Mouse (Mus musculus) liver, adult 2 months (tissue): ENCODE data around the gene Arfgef3. TPM values are rescaled to one million over a fixed set of nuclear protein-coding genes. Genes with fewer than 3 reads are reported as not detected.

Experiments used
- DNase-seq: peaks from one replicate; pipeline ENCODE4 v3.0.0-alpha.2; 2011; ENCODE audit warnings: low read depth, low spot score; ENCODE audit errors: extremely low read depth
- H3K27ac ChIP-seq: fragments of 200-500 bp; replicated peaks from 2 replicates; pipeline ENCODE4 v1.5.1; 2012; ENCODE audit warnings: low read depth, mild to moderate bottlenecking, control low read depth, inconsistent platforms, low read length; ENCODE audit not compliant: insufficient read depth
- H3K27me3 ChIP-seq: fragments of 200-500 bp; 2 replicates; pipeline ENCODE4 v1.6.1; 2012; ENCODE audit warnings: mild to moderate bottlenecking, moderate library complexity, low read length, inconsistent platforms; ENCODE audit not compliant: control insufficient read depth, insufficient read depth
- H3K36me3 ChIP-seq: fragments of 200-500 bp; 2 replicates; pipeline ENCODE4 v1.6.1; 2012; ENCODE audit warnings: low read length, inconsistent platforms; ENCODE audit not compliant: control insufficient read depth, insufficient read depth
- H3K4me1 ChIP-seq: fragments of 200-500 bp; 2 replicates; pipeline ENCODE4 v1.6.1; 2011; ENCODE audit warnings: low read length; ENCODE audit not compliant: control insufficient read depth, insufficient read depth
- H3K4me3 ChIP-seq: fragments of 200-500 bp; 2 replicates; pipeline ENCODE4 v1.5.1; 2011; ENCODE audit warnings: low read depth, mild to moderate bottlenecking, control low read depth, low read length, moderate library complexity; ENCODE audit not compliant: insufficient read depth
- H3K79me2 ChIP-seq: fragments of 200-500 bp; 2 replicates; pipeline ENCODE4 v1.6.1; 2012; ENCODE audit warnings: inconsistent platforms, mild to moderate bottlenecking, low read length, moderate library complexity; ENCODE audit not compliant: control insufficient read depth, insufficient read depth
- H3K9ac ChIP-seq: fragments of 200-500 bp; 2 replicates; pipeline ENCODE4 v1.6.1; 2012; ENCODE audit warnings: low read depth, mild to moderate bottlenecking, control low read depth, inconsistent platforms, low read length
- CTCF ChIP-seq: fragments of 200-500 bp; IDR thresholded peaks from 2 replicates; pipeline ENCODE4 v1.5.1; 2011; ENCODE audit warnings: low read depth, low read length, control low read depth
- POLR2A ChIP-seq: fragments of 200-500 bp; IDR thresholded peaks from 2 replicates; pipeline ENCODE4 v1.6.1; 2011; ENCODE audit warnings: low read length, control low read depth; ENCODE audit not compliant: insufficient read depth; ENCODE audit errors: extremely low read depth
- WGBS: fragments of 180-500 bp; shearing (Covaris S2); methylation state at CpG from one replicate; pipeline ENCODE4 v1.1.7; 2018; 5-methylcytosine and 5-hydroxymethylcytosine counted together
- polyA plus RNA-seq: library from polyadenylated mRNA; depleted of rRNA; stranded (reverse); fragments of >200 nt; gene quantifications from 2 replicates; pipeline ENCODE4 v1.2.3, GENCODE M21; 2012
- total RNA-seq: library from RNA; depleted of rRNA; stranded (reverse); fragments of >200 nt; gene quantifications from 2 replicates; pipeline ENCODE4 v1.2.3, GENCODE M21; 2014

Gene Arfgef3
- total and polyA plus RNA-seq, 2 experiments: under 0.01 TPM; not detected in 1

DNA sequence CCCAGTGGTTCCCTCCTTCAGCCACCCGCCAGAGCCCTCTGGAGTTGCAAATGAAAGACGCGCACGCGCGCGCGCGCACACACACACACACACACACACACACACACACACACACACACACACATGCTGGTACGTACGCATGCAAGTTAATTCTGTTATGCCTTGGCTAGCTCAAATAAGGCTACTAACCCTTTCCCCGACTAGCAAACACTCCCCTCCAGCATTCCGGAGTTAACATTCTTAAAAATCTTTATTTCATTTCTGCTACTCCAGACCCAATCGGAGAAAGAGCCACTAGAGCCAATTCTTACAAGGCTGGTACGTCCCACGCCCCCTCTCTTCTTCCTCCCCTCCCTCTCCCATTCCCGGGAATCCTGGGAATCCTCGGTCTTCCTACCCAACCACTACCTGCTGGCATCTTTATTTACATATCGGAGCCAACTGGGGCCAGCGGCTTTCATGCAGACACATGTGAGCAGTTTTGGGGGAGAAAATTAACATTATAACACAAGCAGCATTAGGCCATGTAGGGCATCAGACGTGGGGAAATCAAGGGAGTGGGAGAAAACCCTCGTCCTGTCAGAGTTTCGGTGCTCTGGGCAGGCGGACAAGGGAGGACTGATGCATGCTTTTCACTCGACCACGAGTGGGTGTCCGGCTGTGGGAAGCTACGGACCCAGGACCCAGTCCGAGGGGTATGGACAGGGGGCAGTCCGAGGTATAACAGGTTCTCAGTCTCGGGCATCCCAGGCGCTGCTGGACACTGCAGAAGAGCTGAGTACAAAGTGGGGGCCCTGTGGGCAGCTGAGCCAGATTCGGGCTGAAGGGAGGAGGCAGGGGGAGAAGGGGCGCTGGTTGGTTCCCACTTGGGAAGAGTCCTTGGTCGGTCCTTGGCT lies 194.2 kb downstream of the Arfgef3 start:
- no peak for DNase-seq
- Histone ChIP-seq H3K79me2 (no peaks in the 10 kb centered on the region), H3K36me3 (no peaks in the 10 kb centered on the region), H3K9ac (no peak overlapping the region), H3K27ac (no peak overlapping the region), H3K27me3 (no peaks in the 10 kb centered on the region), H3K4me1 (no peaks in the 10 kb centered on the region), H3K4me3 (no peak overlapping the region)
- WGBS: 15% methylated on average over 35 of the region's 35 CpGs
- no peak for TF ChIP-seq POLR2A
- no peak for TF ChIP-seq CTCF

GRCm38 (mm10) chr10:18547381-18547780 lies 196.4 kb downstream of the Arfgef3 start:
- 28% methylated on average over 4 of the region's 4 CpGs for WGBS
- Histone ChIP-seq H3K27me3 (no peaks in the 10 kb centered on the region), H3K79me2 (no peaks in the 10 kb centered on the region), H3K4me3 (no peak overlapping the region), H3K9ac (no peak overlapping the region), H3K36me3 (no peaks in the 10 kb centered on the region), H3K27ac (no peak overlapping the region), H3K4me1 (no peaks in the 10 kb centered on the region)
- TF ChIP-seq POLR2A (no peak), CTCF (no peak)
- DNase-seq: peak; percentile 22

DNA sequence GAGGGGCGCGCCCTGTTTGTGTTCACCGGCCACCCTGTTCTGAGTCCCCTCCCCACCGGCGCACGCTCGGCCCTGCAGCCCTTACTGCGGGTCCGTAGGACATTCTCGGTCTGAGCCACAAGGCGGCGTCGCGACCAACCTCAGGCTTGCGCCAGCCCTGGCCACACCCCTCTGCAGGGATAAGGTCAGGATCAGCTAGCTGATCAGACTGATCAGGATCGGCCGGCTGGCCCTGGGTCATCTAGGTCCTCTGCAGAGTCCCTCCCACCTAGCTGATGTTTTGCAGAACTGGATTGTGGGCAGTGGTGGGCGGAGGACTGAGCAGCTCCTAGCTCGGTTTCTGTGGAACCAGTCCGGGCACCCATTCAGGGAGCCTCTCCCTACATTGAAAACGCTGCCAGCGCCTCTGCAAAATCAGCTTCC lies 197.9 kb downstream of the Arfgef3 start, which contains the start of gene Hebp2:
Gene Hebp2 (minus strand): TSS at position 264 of the 423 bp plus-strand sequence.
- peak; percentile 70 for DNase-seq
- 1% methylated on average over 22 of the region's 22 CpGs for WGBS
- Histone ChIP-seq H3K27me3 (no peaks in the 10 kb centered on the region), H3K4me3 (peak within 1 kb of the TSS; percentile 58), H3K27ac (no peak within 1 kb of the TSS), H3K36me3 (no peaks in the 10 kb centered on the region), H3K4me1 (no peaks in the 10 kb centered on the region), H3K9ac (peak within 1 kb of the TSS; percentile 65), H3K79me2 (no peaks in the 10 kb centered on the region)
- peak; percentile 83 for TF ChIP-seq CTCF
- TF ChIP-seq POLR2A: no peak

DNA sequence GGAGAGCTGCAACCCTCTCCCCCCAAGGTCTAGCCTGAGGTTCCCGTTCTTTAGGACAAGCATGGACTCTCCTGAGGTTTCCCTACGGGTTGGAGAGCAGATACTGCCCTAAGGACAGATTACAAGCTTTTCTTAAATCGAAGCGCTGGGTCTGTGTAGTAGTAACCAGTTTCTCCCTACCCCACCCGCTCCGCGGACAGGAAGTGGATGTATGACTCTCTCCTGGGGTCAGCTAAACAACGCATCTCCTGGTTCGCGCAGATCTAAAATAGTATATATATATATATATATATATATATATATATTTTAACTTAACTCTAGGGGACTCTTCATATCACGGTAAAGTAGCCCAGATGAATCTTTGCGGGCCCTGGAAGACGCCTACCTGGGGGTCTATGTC lies 198.4 kb downstream of the Arfgef3 start:
- H3K79me2 ChIP-seq: no peaks in the 10 kb centered on the region
- 8% methylated on average over 13 of the region's 13 CpGs for WGBS
- no peak for DNase-seq
- no peak overlapping the region for H3K27ac ChIP-seq
- H3K9ac ChIP-seq: peak overlapping the region; percentile 65; the same call in 1 of the 2 replicates
- H3K36me3 ChIP-seq: no peaks in the 10 kb centered on the region
- H3K4me3 ChIP-seq: peak overlapping the region; percentile 58; the same call in 1 of the 2 replicates
- no peaks in the 10 kb centered on the region for H3K27me3 ChIP-seq
- H3K4me1 ChIP-seq: no peaks in the 10 kb centered on the region
- no peak for TF ChIP-seq CTCF
- no peak for TF ChIP-seq POLR2A

DNA sequence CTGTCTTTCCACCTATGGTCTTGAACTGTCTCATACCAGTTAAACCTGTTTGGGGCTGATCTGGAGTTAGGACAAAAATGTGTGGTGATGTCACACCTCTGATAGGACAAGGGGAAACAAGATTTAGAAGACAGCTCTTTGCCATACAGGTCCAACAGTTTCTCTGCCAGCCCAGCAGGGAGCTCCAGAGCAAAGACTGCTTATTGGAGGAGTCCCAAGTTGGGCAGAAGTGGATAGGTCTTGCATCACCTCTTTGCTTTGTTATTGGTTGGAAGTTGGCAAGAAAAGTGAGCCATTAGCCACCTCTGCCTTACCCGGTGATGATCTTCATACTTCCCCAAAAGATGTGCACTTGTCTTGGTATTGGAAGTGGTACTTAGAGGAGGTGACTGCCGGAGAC lies 206.9 kb downstream of the Arfgef3 start:
- no peak overlapping the region for H3K4me3 ChIP-seq

More for the DNA sequence above, 206.9 kb downstream of the Arfgef3 start:
- peak; percentile 75 for DNase-seq
- H3K36me3 ChIP-seq: 0 out of 2 replicates have a peak, but pooled peaks cover 2% of the 10 kb centered on the region
- H3K4me1 ChIP-seq: peaks cover 2% of the 10 kb centered on the region; the same call in 1 of the 2 replicates
- H3K27ac ChIP-seq: no peak overlapping the region
- WGBS: 62% methylated on average over 2 of the region's 2 CpGs
- no peaks in the 10 kb centered on the region for H3K79me2 ChIP-seq
- no peak overlapping the region for H3K9ac ChIP-seq
- H3K27me3 ChIP-seq: no peaks in the 10 kb centered on the region
- TF ChIP-seq POLR2A (no peak), CTCF (no peak)
